Mouse (Mus musculus) midbrain, embryonic 14.5 days (tissue): ENCODE measurements around the gene Mrps7. TPM values are rescaled to one million over a fixed set of nuclear protein-coding genes. Genes with fewer than 3 reads are reported as not detected.

Experiments used
- ATAC-seq: fragments of 200-750 bp; cut with Nextera tagmentation; 2 replicates; pipeline ENCODE4 v1.8.0; 2017; ENCODE audit warnings: moderate number of reproducible peaks, moderate library complexity; ENCODE audit not compliant: low FRiP score, low TSS enrichment
- DNase-seq: peaks from one replicate; pipeline ENCODE4 v3.0.0-alpha.2; 2015
- H3K27ac ChIP-seq: fragments of 300-500 bp; sonication (generic); replicated peaks from 2 replicates; pipeline ENCODE4 v1.5.1; 2014; ENCODE audit warnings: mild to moderate bottlenecking, low read depth, low read length, moderate library complexity
- H3K27me3 ChIP-seq: fragments of 300-500 bp; sonication (generic); 2 replicates; pipeline ENCODE4 v1.6.1; 2014; ENCODE audit warnings: low read length, control low read depth, mixed read lengths; ENCODE audit not compliant: control insufficient read depth, insufficient read depth
- H3K36me3 ChIP-seq: fragments of 300-500 bp; sonication (generic); 2 replicates; pipeline ENCODE4 v1.6.1; 2014; ENCODE audit warnings: low read length, control low read depth; ENCODE audit not compliant: control insufficient read depth, insufficient read depth
- H3K4me1 ChIP-seq: fragments of 300-500 bp; sonication (generic); 2 replicates; pipeline ENCODE4 v1.6.1; 2014; ENCODE audit warnings: mild to moderate bottlenecking, antibody characterized with exemption, low read length, control low read depth; ENCODE audit not compliant: control insufficient read depth, insufficient read depth
- H3K4me2 ChIP-seq: fragments of 300-500 bp; sonication (generic); 2 replicates; pipeline ENCODE4 v1.6.1; 2014; ENCODE audit warnings: mild to moderate bottlenecking, low read length, moderate library complexity
- H3K4me3 ChIP-seq: fragments of 300-500 bp; sonication (generic); replicated peaks from 2 replicates; pipeline ENCODE4 v1.5.1; 2014; ENCODE audit warnings: low read depth, low read length
- H3K9ac ChIP-seq: fragments of 300-500 bp; sonication (generic); replicated peaks from 2 replicates; pipeline ENCODE4 v1.6.1; 2014; ENCODE audit warnings: mild to moderate bottlenecking, low read length, moderate library complexity
- H3K9me3 ChIP-seq: fragments of 300-500 bp; sonication (generic); 2 replicates; pipeline ENCODE4 v1.6.1; 2016; ENCODE audit warnings: low read length, control low read depth, mixed read lengths; ENCODE audit not compliant: control insufficient read depth
- whole genome bisulfite sequencing: fragments of 180-500 bp; shearing (Covaris S2); extraction: QIAGEN DNeasy Blood & Tissue Kit; methylation state at CpG from one replicate; pipeline ENCODE4 v1.1.7; 2014; 5-methylcytosine and 5-hydroxymethylcytosine counted together
- polyA plus RNA-seq: library from polyadenylated mRNA; unstranded; fragments of >200 nt; fragmentation: Nextera tagmentation; extraction: Ambion mirVana; gene quantifications from 2 replicates; pipeline ENCODE4 v1.2.1, GENCODE M21; 2014

Mrps7 gene
- polyA plus RNA-seq, 1 experiment from 2014 or later = 75.7 TPM

DNA sequence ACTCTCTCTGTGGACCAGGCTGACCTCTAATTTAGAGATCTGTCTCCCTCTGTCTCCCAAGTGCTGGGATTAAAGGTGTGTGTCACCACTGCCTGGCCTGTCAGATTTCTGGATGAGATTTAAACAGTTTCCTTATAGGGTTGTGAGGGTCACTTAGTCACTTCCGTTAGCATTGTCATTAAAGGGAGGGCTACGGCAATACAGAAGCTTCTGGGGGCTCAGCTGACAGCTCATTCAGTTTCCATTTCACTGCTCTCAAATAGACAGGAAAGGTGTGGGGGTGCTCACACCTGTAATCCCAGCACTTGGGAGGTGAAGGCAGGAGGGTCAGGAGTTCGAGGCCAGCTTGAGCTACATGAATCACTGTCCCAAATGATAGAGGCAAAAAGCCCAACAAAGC is 33.2 kb downstream of the Mrps7 start:
- H3K9me3 ChIP-seq = no peaks in the 10 kb centered on the region
- no peak overlapping the region for H3K27ac ChIP-seq
- no peak for ATAC-seq
- H3K4me1 ChIP-seq = no peaks in the 10 kb centered on the region
- no peaks in the 10 kb centered on the region for H3K27me3 ChIP-seq
- no peak overlapping the region for H3K9ac ChIP-seq
- no peak overlapping the region for H3K4me2 ChIP-seq
- no peaks in the 10 kb centered on the region for H3K36me3 ChIP-seq
- 85% methylated on average over 3 of the region's 3 CpGs for WGBS
- H3K4me3 ChIP-seq = no peak overlapping the region
- DNase-seq = no peak

DNA sequence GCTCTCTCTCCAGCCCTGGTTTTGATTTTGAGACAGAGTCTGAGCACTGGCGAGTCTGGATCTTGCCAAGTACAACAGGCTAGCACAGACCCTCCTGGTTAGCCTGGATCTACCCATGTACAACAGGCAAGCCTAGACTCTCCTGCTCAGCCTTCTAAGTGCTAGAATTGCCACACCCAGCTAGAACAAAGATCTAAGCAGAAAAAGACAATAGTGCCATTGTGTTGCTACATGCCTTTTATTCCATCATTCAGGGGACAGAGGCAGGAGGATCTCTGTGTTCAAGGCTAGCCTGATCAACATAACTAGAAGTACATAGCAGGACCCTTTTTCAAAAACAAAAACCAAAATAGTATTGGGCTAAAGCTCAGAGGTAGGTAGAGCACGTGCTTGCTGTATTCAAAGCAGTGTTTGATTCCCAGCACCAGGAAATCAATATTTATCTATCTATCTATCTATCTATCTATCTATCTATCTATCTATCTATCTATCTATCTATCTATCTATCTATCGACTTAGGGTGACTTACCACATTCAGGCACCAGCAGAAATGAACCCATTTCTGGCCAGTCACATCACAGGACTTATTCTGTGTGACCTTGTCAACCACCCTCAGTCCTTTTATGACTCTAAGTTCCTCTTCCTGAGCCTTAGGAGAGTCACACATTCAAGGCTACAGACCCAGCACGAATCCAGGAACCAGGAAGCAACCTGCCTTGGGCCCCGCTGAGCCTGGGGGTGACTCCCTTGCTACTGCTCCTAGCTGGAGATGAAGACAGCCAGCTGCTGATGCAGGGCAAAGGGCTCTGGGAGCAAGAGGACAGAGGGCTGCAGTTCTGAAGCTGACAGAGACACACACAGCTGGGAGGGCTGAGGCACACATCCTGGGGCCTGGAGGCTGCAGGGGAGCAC is 35.0 kb downstream of the Mrps7 start:
- no peaks in the 10 kb centered on the region for H3K4me1 ChIP-seq
- H3K9ac ChIP-seq = no peak overlapping the region
- H3K36me3 ChIP-seq = peaks cover 9% of the 10 kb centered on the region; the same call in 1 of the 2 replicates
- H3K4me3 ChIP-seq = no peak overlapping the region
- H3K4me2 ChIP-seq = no peak overlapping the region
- H3K27me3 ChIP-seq = no peaks in the 10 kb centered on the region
- no peak overlapping the region for H3K27ac ChIP-seq
- DNase-seq = no peak
- no peaks in the 10 kb centered on the region for H3K9me3 ChIP-seq
- WGBS = 85% methylated on average over 5 of the region's 5 CpGs
- no peak for ATAC-seq

DNA sequence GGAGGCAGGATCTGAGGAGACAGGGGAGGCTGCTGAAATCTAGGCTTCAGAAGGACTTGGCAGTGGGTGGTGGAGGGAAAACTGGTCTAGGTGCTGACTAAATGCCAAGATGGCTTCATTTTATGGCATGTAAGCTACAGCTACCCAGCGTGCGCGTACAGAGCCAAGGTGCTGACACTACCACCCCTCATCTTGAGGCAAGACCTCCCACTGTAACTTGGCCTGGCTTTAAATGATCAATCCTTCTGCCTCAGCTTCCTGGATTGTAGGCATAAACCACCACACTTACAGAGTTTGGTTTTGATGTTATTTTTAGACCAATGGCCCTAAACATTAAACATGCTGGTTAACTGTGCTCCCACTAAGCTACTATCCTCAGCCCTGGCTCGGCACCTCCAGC is 35.8 kb downstream of the Mrps7 start:
- no peak for DNase-seq
- Histone ChIP-seq H3K36me3 (peaks cover 14% of the 10 kb centered on the region; the same call in 1 of the 2 replicates), H3K4me3 (no peak overlapping the region), H3K27me3 (no peaks in the 10 kb centered on the region), H3K9me3 (no peaks in the 10 kb centered on the region), H3K4me2 (no peak overlapping the region), H3K4me1 (no peaks in the 10 kb centered on the region), H3K27ac (no peak overlapping the region), H3K9ac (no peak overlapping the region)
- no peak for ATAC-seq
- 93% methylated on average over 4 of the region's 4 CpGs for WGBS

DNA sequence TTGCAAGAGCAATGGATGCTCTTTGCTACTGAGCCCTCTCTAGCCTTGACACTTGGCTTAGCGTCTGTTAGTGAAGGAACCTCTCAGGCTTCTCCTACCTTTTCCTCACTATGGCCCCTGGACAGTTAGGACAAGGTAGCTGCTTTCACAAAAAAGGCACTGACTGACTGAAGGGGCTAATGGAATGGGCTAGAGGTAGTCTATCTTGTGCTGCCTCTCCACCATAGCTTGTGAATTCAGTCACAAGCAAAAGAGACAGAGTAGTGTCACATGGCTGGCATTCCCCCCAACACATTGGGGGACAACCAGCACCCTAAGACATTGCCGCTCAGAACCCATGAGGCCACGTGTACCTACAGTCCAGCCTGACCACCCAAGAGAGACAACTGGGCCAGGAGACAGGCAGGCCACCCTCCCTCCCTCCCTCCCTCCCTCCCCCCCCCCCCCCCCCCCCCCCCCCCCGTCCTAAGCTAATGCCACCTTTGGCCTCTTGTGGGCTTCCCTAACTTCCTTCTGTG is 36.6 kb downstream of the Mrps7 start:
- WGBS = 84% methylated on average over 3 of the region's 4 CpGs
- no peak for ATAC-seq

DNA sequence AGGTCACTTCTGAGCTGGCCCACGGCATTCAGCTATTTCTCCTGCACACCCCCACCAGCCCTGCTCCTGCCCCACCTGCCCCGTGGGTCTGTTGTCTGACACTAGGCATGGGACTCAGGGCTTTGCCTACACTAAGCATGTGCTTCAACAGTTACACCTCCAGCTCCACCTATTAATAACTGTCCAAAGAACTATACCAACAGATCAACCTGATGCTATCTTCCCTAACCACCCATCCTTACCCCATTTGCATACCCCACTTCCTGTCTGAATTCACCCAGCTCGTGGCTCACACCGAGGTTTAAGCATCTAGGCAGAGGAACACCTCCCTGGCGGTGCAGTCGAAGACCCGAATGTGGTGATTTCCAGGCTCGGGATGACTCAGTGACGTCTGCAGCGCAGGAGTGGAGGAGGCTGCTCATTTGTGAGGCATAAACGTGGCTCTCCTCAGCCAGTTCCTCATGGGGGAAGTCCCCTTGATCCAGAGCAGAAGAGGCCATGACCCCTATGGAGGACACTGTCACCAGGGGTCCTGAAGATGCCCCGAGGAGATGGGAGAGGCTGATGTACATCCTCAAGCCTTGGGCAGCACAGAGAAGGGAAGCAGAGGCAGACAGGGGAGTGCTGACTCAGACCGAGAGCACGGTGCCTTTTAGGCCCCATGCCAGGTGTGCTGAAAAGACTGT is 37.4 kb downstream of the Mrps7 start:
- no peak for ATAC-seq

More for the DNA sequence above, 36.6 kb downstream of the Mrps7 start:
- no peak overlapping the region for H3K27ac ChIP-seq
- no peaks in the 10 kb centered on the region for H3K4me1 ChIP-seq
- H3K27me3 ChIP-seq = no peaks in the 10 kb centered on the region
- no peak overlapping the region for H3K4me2 ChIP-seq
- DNase-seq = no peak
- H3K36me3 ChIP-seq = peaks cover 18% of the 10 kb centered on the region
- H3K4me3 ChIP-seq = no peak overlapping the region
- no peak overlapping the region for H3K9ac ChIP-seq
- no peaks in the 10 kb centered on the region for H3K9me3 ChIP-seq

DNA sequence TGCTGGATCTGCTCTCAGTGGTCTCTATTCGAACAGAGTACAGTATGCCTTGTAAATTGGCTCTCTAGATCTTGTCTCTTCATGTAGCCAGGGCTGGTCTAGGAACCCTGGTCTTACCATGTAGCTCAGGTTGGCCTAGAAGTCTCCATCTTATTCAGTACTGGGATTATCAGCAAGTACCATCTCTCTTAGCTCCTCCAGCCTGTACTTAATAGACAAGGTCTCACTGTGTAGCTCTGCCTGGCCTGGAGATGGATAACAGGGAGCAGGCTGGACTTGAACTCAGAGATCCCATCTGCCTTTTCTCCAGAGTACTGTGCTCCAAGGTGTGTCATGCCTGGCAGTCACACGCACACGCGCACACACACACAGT is 37.9 kb downstream of the Mrps7 start:
- Histone ChIP-seq H3K4me1 (no peaks in the 10 kb centered on the region), H3K9ac (no peak overlapping the region), H3K27me3 (no peaks in the 10 kb centered on the region), H3K4me2 (no peak overlapping the region), H3K9me3 (no peaks in the 10 kb centered on the region), H3K4me3 (no peak overlapping the region), H3K27ac (no peak overlapping the region), H3K36me3 (peaks cover 25% of the 10 kb centered on the region)
- 89% methylated on average over 4 of the region's 4 CpGs for WGBS
- ATAC-seq = no peak
- DNase-seq = no peak

More for the DNA sequence above, 37.4 kb downstream of the Mrps7 start:
- Histone ChIP-seq H3K9me3 (no peaks in the 10 kb centered on the region), H3K27me3 (no peaks in the 10 kb centered on the region), H3K9ac (no peak overlapping the region), H3K4me2 (no peak overlapping the region), H3K4me1 (no peaks in the 10 kb centered on the region), H3K27ac (no peak overlapping the region), H3K4me3 (no peak overlapping the region), H3K36me3 (peaks cover 22% of the 10 kb centered on the region)
- 65% methylated on average over 14 of the region's 14 CpGs for WGBS
- DNase-seq = no peak

DNA sequence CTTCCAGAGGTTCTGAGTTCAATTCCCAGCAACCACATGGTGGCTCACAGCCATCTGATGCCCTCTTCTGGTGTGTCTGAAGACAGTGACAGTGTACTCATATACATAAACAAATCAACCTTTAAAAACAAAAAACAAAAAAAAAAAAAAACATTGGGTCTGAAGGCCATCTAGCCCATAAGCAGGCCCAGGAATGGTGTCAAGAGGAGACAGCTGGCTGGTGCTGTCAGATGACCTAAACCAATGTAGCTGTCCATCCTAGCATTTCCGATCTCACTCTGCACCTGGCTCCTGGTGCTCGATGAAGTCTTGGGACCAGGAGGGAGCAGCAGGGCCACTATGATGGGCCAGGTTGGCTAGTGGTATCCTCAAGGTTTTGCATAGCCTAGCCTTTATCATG is 39.0 kb downstream of the Mrps7 start:
- no peak for ATAC-seq
- no peak overlapping the region for H3K9ac ChIP-seq
- no peak overlapping the region for H3K4me2 ChIP-seq
- no peaks in the 10 kb centered on the region for H3K27me3 ChIP-seq
- H3K27ac ChIP-seq = no peak overlapping the region
- H3K4me1 ChIP-seq = no peaks in the 10 kb centered on the region
- DNase-seq = no peak
- H3K4me3 ChIP-seq = no peak overlapping the region
- H3K9me3 ChIP-seq = no peaks in the 10 kb centered on the region
- H3K36me3 ChIP-seq = peaks cover 33% of the 10 kb centered on the region
- WGBS = 94% methylated on average over 2 of the region's 2 CpGs

DNA sequence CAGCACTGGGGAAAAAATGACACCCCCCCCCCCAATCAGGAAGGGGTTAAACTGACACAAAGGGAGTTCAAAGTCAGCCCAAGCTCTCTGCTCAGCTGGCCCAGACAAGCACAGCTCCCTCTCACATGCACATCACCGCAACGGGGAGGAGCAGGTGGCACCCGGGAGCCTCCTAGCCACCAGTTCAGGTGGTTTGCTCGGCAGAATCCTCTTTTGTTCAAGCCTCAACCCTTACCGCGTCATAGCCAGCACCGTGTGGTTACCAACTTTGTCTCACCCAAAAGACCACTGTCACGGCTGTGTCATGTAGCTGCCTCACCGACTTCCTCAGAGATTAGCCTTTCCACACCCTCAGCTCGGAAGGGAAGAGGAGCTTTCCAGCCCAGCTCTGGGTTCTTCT is 39.5 kb downstream of the Mrps7 start:
- H3K4me3 ChIP-seq = no peak overlapping the region
- H3K36me3 ChIP-seq = peaks cover 38% of the 10 kb centered on the region
- H3K9ac ChIP-seq = no peak overlapping the region
- no peak overlapping the region for H3K4me2 ChIP-seq
- ATAC-seq (no peak), DNase-seq (no peak)
- no peaks in the 10 kb centered on the region for H3K27me3 ChIP-seq
- WGBS = 78% methylated on average over 10 of the region's 10 CpGs
- no peaks in the 10 kb centered on the region for H3K9me3 ChIP-seq
- H3K27ac ChIP-seq = no peak overlapping the region
- no peaks in the 10 kb centered on the region for H3K4me1 ChIP-seq
